Mouse (Mus musculus): ENCODE results near the gene Mcm2.

DNA sequence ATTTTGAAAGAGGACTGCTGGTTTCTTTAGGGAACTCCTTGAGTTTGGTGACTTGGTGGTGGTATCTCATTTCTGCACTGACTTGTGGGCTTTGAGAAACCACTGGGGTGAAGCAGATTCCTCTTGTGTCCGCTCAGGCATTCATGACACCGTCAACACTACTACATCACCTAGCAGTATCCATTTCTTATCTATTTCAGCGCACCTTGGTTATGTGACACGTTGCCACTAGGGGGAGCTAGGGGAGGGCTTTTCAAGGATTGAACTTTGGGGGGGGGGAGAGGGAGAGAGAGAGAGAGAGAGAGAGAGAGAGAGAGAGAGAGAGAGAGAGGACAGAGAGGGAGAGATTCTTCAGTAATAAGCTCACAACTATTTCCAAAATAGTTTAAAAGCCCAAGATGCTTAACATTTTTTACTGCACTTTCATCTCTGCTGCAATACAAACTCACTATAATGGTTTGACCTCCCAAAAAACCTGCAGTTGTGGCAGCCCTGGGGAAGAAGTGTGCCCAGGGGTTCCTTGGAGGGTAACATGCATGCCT lies 37.2 kb upstream of the Mcm2 start:
- no peak for TF ChIP-seq GATA1 (IDR thresholded peaks at IDR 0.05; ENCODE audit: borderline replicate concordance, low read length)
- no peak for TF ChIP-seq FLI1 (IDR thresholded peaks at IDR 0.05; ENCODE audit: low read length)
